Mouse (Mus musculus) liver, postnatal 0 days (tissue): Measurements from ENCODE around the gene Lpar2.

Experiments
- CTCF ChIP-seq: sonication (generic); IDR thresholded peaks from 2 replicates; pipeline ENCODE4 v1.5.1; 2016; ENCODE audit warnings: antibody characterized with exemption, low read depth
- EP300 ChIP-seq: IDR thresholded peaks from 2 replicates; pipeline ENCODE4 v1.6.1; 2016; ENCODE audit warnings: antibody characterized with exemption, low read depth, mild to moderate bottlenecking

- TF ChIP-seq CTCF (no peak), EP300 (no peak)
These were observed 15.0 kb upstream of the Lpar2 start for GRCm38 (mm10) chr8:69807236-69807635.
